18 mouse cellular contexts compared by ENCODE assay signal in the genomic region with DNA sequence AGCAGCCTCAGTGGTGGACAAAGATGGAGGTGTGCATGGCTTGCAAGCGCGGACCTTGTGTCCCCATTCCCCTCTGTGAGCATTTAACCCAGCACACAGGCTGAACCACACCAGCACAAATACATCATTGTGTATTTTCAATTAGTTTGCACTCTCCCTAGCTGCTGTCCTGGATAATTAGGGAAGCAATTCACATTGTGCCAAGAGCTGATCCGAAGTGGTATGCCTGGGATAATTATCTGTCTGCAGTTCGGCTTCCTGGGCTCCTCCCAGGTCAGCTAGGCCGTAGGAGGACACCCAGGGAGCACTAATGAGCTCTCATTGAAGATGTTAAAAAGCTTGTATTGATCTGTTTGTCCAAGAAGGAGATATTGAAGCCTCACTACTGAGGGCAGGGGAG.
A peak's percentile ranks its signal among the peaks of the same experiment; 100 is the strongest.
DNase-seq lines count a peak whose midpoint lies in the region; ATAC-seq lines count a peak whose summit lies in the region.
"Had no signal": no experiment of that assay in that cellular context is flagged by ENCODE, and none has a peak within 500 bp of the region (broad histone marks: within the 10 kb centered on the region; RNA-seq: fewer than 3 reads in every experiment).

No protein-coding gene starts in this region.

- peaks cover 4% of the 10 kb centered on the region; the same call in 1 of the 2 replicates for H3K27me3 ChIP-seq in midbrain, embryonic 12.5 days
- H3K27me3 ChIP-seq in midbrain, embryonic 11.5 days (ENCODE audit: control insufficient read depth, insufficient read depth, low read length) = no peaks in the 10 kb centered on the region
- no peaks in the 10 kb centered on the region for H3K27me3 ChIP-seq in forebrain, embryonic 12.5 days
- H3K27me3 ChIP-seq in limb, embryonic 10.5 days (ENCODE audit: low read depth, poor library complexity, severe bottlenecking) = 0 out of 2 replicates have a peak, but pooled peaks cover 20% of the 10 kb centered on the region
- H3K27me3 ChIP-seq: embryonic facial prominence, embryonic 12.5 days; liver, embryonic 12.5 days; neural tube, embryonic 12.5 days had no signal

- no peak overlapping the region for H3K4me2 ChIP-seq in midbrain, embryonic 12.5 days (replicated peaks)
- H3K4me2 ChIP-seq in midbrain, embryonic 11.5 days = no peak overlapping the region
- H3K4me2 ChIP-seq in forebrain, embryonic 12.5 days = peak overlapping the region; percentile 3; the same call in 1 of the 2 replicates
- H3K4me2 ChIP-seq: embryonic facial prominence, embryonic 12.5 days; heart, embryonic 11.5 days; liver, embryonic 12.5 days; lung, embryonic 14.5 days; neural tube, embryonic 12.5 days had no signal

- no peak for DNase-seq in midbrain, embryonic 11.5 days (ENCODE audit: low spot score, missing footprints)
- DNase-seq in limb, embryonic 10.5 days (ENCODE audit: low spot score) = no peak
- DNase-seq in urinary bladder, postnatal 25 days (ENCODE audit: low spot score) = no peak
- DNase-seq in urinary bladder, postnatal 14 days (ENCODE audit: low spot score) = no peak
- DNase-seq in natural killer cell, adult 2 months (ENCODE audit: low spot score in 2 of 2) = no peak
- DNase-seq: cerebellum, postnatal 10 days; heart, postnatal 14 days; kidney, adult 9 months; left cerebral cortex, postnatal 4 days; lung, embryonic 14.5 days; lung, postnatal 4 days; thymus, adult 18-20 months had no signal

- H3K9me3 ChIP-seq in midbrain, embryonic 12.5 days = no peaks in the 10 kb centered on the region
- H3K9me3 ChIP-seq in midbrain, embryonic 11.5 days (ENCODE audit: control insufficient read depth, low read length) = no peaks in the 10 kb centered on the region
- 0 out of 2 replicates have a peak, but pooled peaks cover 4% of the 10 kb centered on the region for H3K9me3 ChIP-seq in forebrain, embryonic 12.5 days
- no peaks in the 10 kb centered on the region for H3K9me3 ChIP-seq in limb, embryonic 10.5 days (replicated peaks)
- H3K9me3 ChIP-seq: embryonic facial prominence, embryonic 12.5 days; liver, embryonic 12.5 days; neural tube, embryonic 12.5 days had no signal

- no peak overlapping the region for H3K4me3 ChIP-seq in midbrain, embryonic 12.5 days
- no peak overlapping the region for H3K4me3 ChIP-seq in midbrain, embryonic 11.5 days (ENCODE audit: low read depth, low read length)
- H3K4me3 ChIP-seq in forebrain, embryonic 12.5 days (replicated peaks) = no peak overlapping the region
- no peak overlapping the region for H3K4me3 ChIP-seq in limb, embryonic 10.5 days
- H3K4me3 ChIP-seq: embryonic facial prominence, embryonic 12.5 days; liver, embryonic 12.5 days; neural tube, embryonic 12.5 days had no signal

- H3K9ac ChIP-seq in midbrain, embryonic 12.5 days (replicated peaks) = no peak overlapping the region
- H3K9ac ChIP-seq in midbrain, embryonic 11.5 days (ENCODE audit: low read length) = no peak overlapping the region
- H3K9ac ChIP-seq in forebrain, embryonic 12.5 days = no peak overlapping the region
- H3K9ac ChIP-seq: embryonic facial prominence, embryonic 12.5 days; liver, embryonic 12.5 days; lung, embryonic 14.5 days; neural tube, embryonic 12.5 days had no signal

- peak overlapping the region; percentile 22; the same call in 1 of the 2 replicates for H3K27ac ChIP-seq in midbrain, embryonic 12.5 days (replicated peaks)
- H3K27ac ChIP-seq in midbrain, embryonic 11.5 days (ENCODE audit: low read depth, low read length) = no peak overlapping the region; the same call in 1 of the 2 replicates
- peak overlapping the region; percentile 71 for H3K27ac ChIP-seq in forebrain, embryonic 12.5 days
- H3K27ac ChIP-seq in limb, embryonic 10.5 days = 0 out of 2 replicates have a peak overlapping the region, but pooled peaks have one; percentile 9
- H3K27ac ChIP-seq: embryonic facial prominence, embryonic 12.5 days; liver, embryonic 12.5 days; neural tube, embryonic 12.5 days had no signal

- ATAC-seq in midbrain, embryonic 12.5 days (ENCODE audit: low FRiP score, low read depth) = peak; percentile 60; the same call in 1 of the 2 replicates
- no peak for ATAC-seq in midbrain, embryonic 11.5 days (ENCODE audit: low FRiP score)
- peak; percentile 68 for ATAC-seq in forebrain, embryonic 12.5 days (ENCODE audit: low FRiP score)
- ATAC-seq: liver, embryonic 12.5 days had no signal

- H3K4me1 ChIP-seq in midbrain, embryonic 12.5 days = peaks cover 24% of the 10 kb centered on the region
- H3K4me1 ChIP-seq in midbrain, embryonic 11.5 days (ENCODE audit: control insufficient read depth, insufficient read depth, low read length) = peaks cover 9% of the 10 kb centered on the region
- H3K4me1 ChIP-seq in forebrain, embryonic 12.5 days = peaks cover 34% of the 10 kb centered on the region
- peaks cover 25% of the 10 kb centered on the region for H3K4me1 ChIP-seq in limb, embryonic 10.5 days
- H3K4me1 ChIP-seq: liver, embryonic 12.5 days had no signal

- no peaks in the 10 kb centered on the region for H3K36me3 ChIP-seq in midbrain, embryonic 12.5 days
- H3K36me3 ChIP-seq in midbrain, embryonic 11.5 days (ENCODE audit: control insufficient read depth, insufficient read depth, low read length) = no peaks in the 10 kb centered on the region
- H3K36me3 ChIP-seq in forebrain, embryonic 12.5 days (replicated peaks) = no peaks in the 10 kb centered on the region
- no peaks in the 10 kb centered on the region for H3K36me3 ChIP-seq in limb, embryonic 10.5 days
- H3K36me3 ChIP-seq: embryonic facial prominence, embryonic 12.5 days; liver, embryonic 12.5 days; neural tube, embryonic 12.5 days had no signal

- WGBS in midbrain, embryonic 12.5 days = 13% methylated on average over 5 of the region's 5 CpGs
- WGBS in midbrain, embryonic 11.5 days = 25% methylated on average over 5 of the region's 5 CpGs
- 12% methylated on average over 5 of the region's 5 CpGs for WGBS in forebrain, embryonic 12.5 days
- WGBS in limb, embryonic 10.5 days = 49% methylated on average over 5 of the region's 5 CpGs
